Mouse (Mus musculus): ENCODE results near the gene Scap. TPM values are rescaled to one million over a fixed set of nuclear protein-coding genes. Genes with fewer than 3 reads are reported as not detected.

Scap gene
- total RNA-seq (2021), result 10 to 100 TPM; 17.0 to 21.5 TPM
- long read RNA-seq, experiment 1, full-length matches to known transcripts, result 1 of 9 reads
- long read RNA-seq, experiment 1, partial matches to known transcripts, result 8 of 9 reads
- long read RNA-seq, experiment 1, other reads (novel, unspliced or antisense), result 0 of 9 reads
- long read RNA-seq, experiment 2, full-length matches to known transcripts, result 4 of 14 reads
- long read RNA-seq, experiment 2, partial matches to known transcripts, result 9 of 14 reads
- long read RNA-seq, experiment 2, other reads (novel, unspliced or antisense), result 1 of 14 reads

- DNase-seq, result peak; percentile 95
Measured at GRCm38 (mm10) chr9:110333135-110333895, at the start of gene Scap. Scap (plus strand) TSS chr9:110333288.

GRCm38 (mm10) chr9:110284075-110284697 lies 48.9 kb upstream of the Scap start:
- DNase-seq, result no peak

- DNase-seq, result no peak
Measured at GRCm38 (mm10) chr9:110287321-110287924, 45.7 kb upstream of the Scap start.

- DNase-seq, result no peak
Measured at GRCm38 (mm10) chr9:110293254-110293718, 39.8 kb upstream of the Scap start.

GRCm38 (mm10) chr9:110293873-110294415 lies 39.1 kb upstream of the Scap start:
- DNase-seq, result no peak

- DNase-seq, result no peak
Measured at GRCm38 (mm10) chr9:110294786-110295185, 38.3 kb upstream of the Scap start.

GRCm38 (mm10) chr9:110296867-110297627 lies 36.0 kb upstream of the Scap start:
- peak; percentile 49 for DNase-seq

- DNase-seq, result no peak
Measured at GRCm38 (mm10) chr9:110304516-110304915, 28.6 kb upstream of the Scap start.

- DNase-seq, result peak; percentile 88
Measured at GRCm38 (mm10) chr9:110304969-110305651, 28.0 kb upstream of the Scap start, which contains the start of gene Elp6. Elp6 (plus strand) TSS chr9:110305173.

- no peak for DNase-seq
Measured at GRCm38 (mm10) chr9:110306371-110306770, 26.7 kb upstream of the Scap start.

- no peak for DNase-seq
Measured at GRCm38 (mm10) chr9:110314706-110315105, 18.4 kb upstream of the Scap start.

- DNase-seq, result no peak
Measured at GRCm38 (mm10) chr9:110315410-110315809, 17.7 kb upstream of the Scap start.

- no peak for DNase-seq
Measured at GRCm38 (mm10) chr9:110315904-110316303, 17.2 kb upstream of the Scap start.

GRCm38 (mm10) chr9:110316503-110316902 lies 16.6 kb upstream of the Scap start:
- DNase-seq, result no peak

GRCm38 (mm10) chr9:110320769-110321168 lies 12.3 kb upstream of the Scap start:
- no peak for DNase-seq

GRCm38 (mm10) chr9:110322972-110323371 lies 10.1 kb upstream of the Scap start:
- no peak for DNase-seq

GRCm38 (mm10) chr9:110324181-110324580 lies 8.9 kb upstream of the Scap start:
- no peak for DNase-seq

- no peak for DNase-seq
Measured at GRCm38 (mm10) chr9:110328178-110328577, 4.9 kb upstream of the Scap start.

GRCm38 (mm10) chr9:110328946-110329630 lies 4.0 kb upstream of the Scap start:
- DNase-seq, result no peak

- peak; percentile 17 for DNase-seq
Measured at GRCm38 (mm10) chr9:110329655-110330054, 3.4 kb upstream of the Scap start.
